Mouse (Mus musculus) intestine, postnatal 0 days (tissue): ENCODE measurements around the gene Olfr448. TPM values are rescaled to one million over a fixed set of nuclear protein-coding genes. Genes with fewer than 3 reads are reported as not detected.
A peak's percentile ranks its signal among the peaks of the same experiment; 100 is the strongest.

Experiments
- ATAC-seq: fragments of 200-750 bp; cut with Nextera tagmentation; 2 replicates; pipeline ENCODE4 v1.8.0; 2017; ENCODE audit warnings: mild to moderate bottlenecking, moderate TSS enrichment, moderate library complexity
- H3K27ac ChIP-seq: fragments of 300-500 bp; sonication (generic); 2 replicates; pipeline ENCODE4 v1.5.1; 2014; ENCODE audit warnings: mild to moderate bottlenecking, low read depth, low read length, moderate library complexity
- H3K27me3 ChIP-seq: fragments of 300-500 bp; sonication (generic); replicated peaks from 2 replicates; pipeline ENCODE4 v1.6.1; 2014; ENCODE audit warnings: low read length, mixed read lengths; ENCODE audit not compliant: control insufficient read depth, insufficient read depth
- H3K36me3 ChIP-seq: fragments of 300-500 bp; sonication (generic); 2 replicates; pipeline ENCODE4 v1.6.1; 2014; ENCODE audit warnings: mild to moderate bottlenecking, moderate library complexity; ENCODE audit not compliant: control insufficient read depth, insufficient read depth
- H3K4me1 ChIP-seq: fragments of 300-500 bp; sonication (generic); replicated peaks from 2 replicates; pipeline ENCODE4 v1.6.1; 2014; ENCODE audit warnings: antibody characterized with exemption, low read length, mixed read lengths; ENCODE audit not compliant: control insufficient read depth, insufficient read depth
- H3K4me2 ChIP-seq: fragments of 300-500 bp; sonication (generic); replicated peaks from 2 replicates; pipeline ENCODE4 v1.6.1; 2014; ENCODE audit warnings: low read depth, mild to moderate bottlenecking, moderate library complexity
- H3K4me3 ChIP-seq: fragments of 300-500 bp; sonication (generic); 2 replicates; pipeline ENCODE4 v1.5.1; 2014; ENCODE audit warnings: low read depth, low read length
- H3K9ac ChIP-seq: fragments of 300-500 bp; sonication (generic); 2 replicates; pipeline ENCODE4 v1.6.1; 2014; ENCODE audit warnings: mild to moderate bottlenecking, low read depth, low read length
- H3K9me3 ChIP-seq: fragments of 300-500 bp; sonication (generic); 2 replicates; pipeline ENCODE4 v1.6.1; 2016; ENCODE audit warnings: mixed run types; ENCODE audit not compliant: control insufficient read depth
- CTCF ChIP-seq: sonication (generic); IDR thresholded peaks from 2 replicates; pipeline ENCODE4 v1.5.1; 2016; ENCODE audit warnings: low read depth, mild to moderate bottlenecking, control low read depth, antibody characterized with exemption, moderate library complexity
- WGBS: fragments of 180-500 bp; shearing (Covaris S2); extraction: QIAGEN DNeasy Blood & Tissue Kit; methylation state at CpG from one replicate; pipeline ENCODE4 v1.1.7; 2014; 5-methylcytosine and 5-hydroxymethylcytosine counted together
- polyA plus RNA-seq: library from polyadenylated mRNA; unstranded; fragments of >200 nt; fragmentation: Nextera tagmentation; extraction: Ambion mirVana; gene quantifications from 2 replicates; pipeline ENCODE4 v1.2.1, GENCODE M21; 2015

The Olfr448 gene
- not detected in 2 replicates for polyA plus RNA-seq

DNA sequence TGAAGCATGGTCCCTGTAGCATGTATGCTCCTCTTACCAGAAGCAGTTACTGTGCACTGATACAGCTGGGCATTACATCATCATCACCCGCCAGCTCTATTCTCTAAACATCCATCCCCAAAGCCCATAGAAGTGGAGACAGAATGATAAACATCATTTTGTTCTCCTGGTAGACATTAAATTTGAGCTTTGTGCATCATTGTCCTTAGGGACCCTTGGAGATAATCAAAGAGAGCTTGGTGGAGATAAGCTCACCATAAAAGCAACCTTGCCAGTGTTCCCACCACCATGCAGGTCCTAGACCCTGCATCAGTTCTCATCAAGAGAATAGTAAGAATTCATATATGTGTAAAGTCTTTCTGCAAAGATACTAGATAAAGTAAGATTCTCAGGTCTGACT, at the start of gene Olfr448:
Gene Olfr448 (plus strand): TSS at position 301 of the 400 bp plus-strand sequence.
- Histone ChIP-seq H3K9me3 (no peaks in the 10 kb centered on the region), H3K36me3 (no peaks in the 10 kb centered on the region), H3K4me1 (no peaks in the 10 kb centered on the region), H3K4me3 (no peak within 1 kb of the TSS), H3K9ac (no peak within 1 kb of the TSS), H3K27ac (no peak within 1 kb of the TSS), H3K4me2 (no peak within 1 kb of the TSS), H3K27me3 (no peaks in the 10 kb centered on the region)
- ATAC-seq = no peak
- no peak for TF ChIP-seq CTCF
- 89% methylated on average over 1 of the region's 1 CpGs for WGBS

DNA sequence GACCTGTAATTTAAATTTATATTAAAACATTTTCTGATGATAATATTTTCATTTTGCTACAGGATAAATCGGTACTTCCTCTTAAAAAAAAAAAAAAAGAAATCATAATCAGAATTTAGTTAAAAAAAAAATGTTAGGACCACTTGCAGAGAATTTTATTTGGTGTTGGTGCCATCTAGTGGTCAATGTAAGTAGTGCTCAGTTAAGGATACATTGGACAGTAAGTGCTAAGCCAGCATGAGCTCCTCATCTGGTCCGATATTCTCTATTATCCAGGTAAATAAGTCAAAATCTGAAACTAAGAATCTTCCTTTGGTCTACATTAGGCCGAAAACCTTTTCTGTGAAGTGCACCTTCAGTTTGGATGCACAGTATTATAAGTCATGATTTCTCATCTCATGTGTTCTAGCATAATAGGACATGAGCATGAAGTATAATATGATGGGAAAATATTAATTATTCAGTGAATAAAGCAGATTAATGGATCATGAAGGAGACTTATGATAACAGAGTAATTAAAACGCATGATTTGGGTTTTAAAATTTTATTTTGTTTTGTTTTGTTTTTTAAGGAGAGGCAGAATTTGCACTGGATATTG, 29.9 kb upstream of the Olfr448 start:
- Histone ChIP-seq H3K27me3 (no peaks in the 10 kb centered on the region), H3K9ac (no peak overlapping the region), H3K4me2 (no peak overlapping the region), H3K27ac (no peak overlapping the region), H3K4me3 (no peak overlapping the region), H3K4me1 (no peaks in the 10 kb centered on the region), H3K9me3 (no peaks in the 10 kb centered on the region), H3K36me3 (no peaks in the 10 kb centered on the region)
- TF ChIP-seq CTCF = peak; percentile 71
- WGBS = 10% methylated on average over 4 of the region's 4 CpGs
- ATAC-seq = no peak

DNA sequence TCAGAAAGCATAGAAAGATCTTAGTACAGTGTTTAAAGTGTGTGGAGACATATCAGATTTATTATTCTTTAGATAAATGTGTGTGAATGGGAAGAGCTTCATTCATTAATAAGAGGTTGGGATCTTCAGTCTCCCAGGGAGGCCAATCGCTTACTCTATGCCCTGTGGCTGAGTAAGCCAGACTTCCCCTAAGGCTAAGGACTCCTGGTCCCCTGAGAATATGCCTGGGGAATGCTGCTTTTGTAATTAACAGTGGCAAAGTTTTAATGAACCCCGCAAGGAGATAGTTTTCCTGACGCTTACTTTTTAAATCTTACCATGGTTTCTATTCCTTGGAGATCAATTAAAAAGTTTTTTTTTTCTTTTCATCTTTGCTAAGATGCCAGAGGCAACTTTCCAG, 20.5 kb upstream of the Olfr448 start:
- no peak for ATAC-seq
- Histone ChIP-seq H3K4me3 (no peak overlapping the region), H3K27ac (no peak overlapping the region), H3K9me3 (no peaks in the 10 kb centered on the region), H3K4me2 (no peak overlapping the region), H3K9ac (no peak overlapping the region), H3K4me1 (no peaks in the 10 kb centered on the region), H3K27me3 (no peaks in the 10 kb centered on the region), H3K36me3 (no peaks in the 10 kb centered on the region)
- WGBS = 90% methylated on average over 3 of the region's 3 CpGs
- no peak for TF ChIP-seq CTCF

DNA sequence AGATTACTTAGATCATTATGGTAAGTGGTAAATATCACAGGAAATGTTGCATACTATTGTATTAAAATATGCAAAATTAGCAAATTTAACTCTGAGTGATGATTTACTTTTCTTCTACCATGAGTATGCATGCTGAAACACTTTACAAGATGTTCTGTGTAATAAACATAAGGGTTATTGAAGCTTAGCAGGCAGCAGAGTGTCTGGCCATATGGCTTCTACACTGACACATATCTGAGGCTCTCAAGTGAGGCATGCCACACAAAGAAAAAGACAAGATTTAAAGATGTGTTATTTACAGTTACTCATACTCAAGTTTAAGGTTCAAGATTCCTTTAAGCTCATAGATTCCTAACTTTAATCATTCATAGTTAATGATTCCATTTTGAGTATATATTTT, 13.9 kb upstream of the Olfr448 start:
- Histone ChIP-seq H3K36me3 (no peaks in the 10 kb centered on the region), H3K4me3 (no peak overlapping the region), H3K27me3 (no peaks in the 10 kb centered on the region), H3K4me2 (no peak overlapping the region), H3K9me3 (no peaks in the 10 kb centered on the region), H3K27ac (no peak overlapping the region), H3K4me1 (no peaks in the 10 kb centered on the region), H3K9ac (no peak overlapping the region)
- no peak for TF ChIP-seq CTCF
- ATAC-seq = no peak

DNA sequence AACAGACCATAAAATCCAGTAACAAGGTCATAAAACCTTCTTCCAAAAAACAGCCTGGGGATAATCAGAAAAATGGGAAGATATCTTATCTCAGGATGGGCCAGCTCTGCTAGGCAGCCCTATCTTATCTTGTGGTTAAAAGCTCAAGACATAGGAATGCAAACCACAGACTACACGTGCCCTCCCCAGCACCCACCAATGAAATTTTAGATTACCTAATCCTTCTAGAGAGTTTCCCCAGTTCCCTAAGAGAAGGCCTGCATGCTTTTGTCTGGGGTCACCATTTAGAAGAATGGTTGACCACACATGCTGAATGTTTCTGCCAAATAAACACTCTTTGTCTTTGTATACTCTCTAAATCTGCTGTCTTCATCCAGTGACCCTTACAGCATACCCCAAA, 10.1 kb downstream of the Olfr448 start:
- WGBS = 0% methylated on average over 1 of the region's 1 CpGs
- no peaks in the 10 kb centered on the region for H3K27me3 ChIP-seq
- H3K4me2 ChIP-seq = no peak overlapping the region
- no peak for TF ChIP-seq CTCF
- no peak for ATAC-seq
- H3K4me1 ChIP-seq = no peaks in the 10 kb centered on the region
- no peak overlapping the region for H3K4me3 ChIP-seq
- no peak overlapping the region for H3K9ac ChIP-seq
- no peaks in the 10 kb centered on the region for H3K36me3 ChIP-seq
- no peaks in the 10 kb centered on the region for H3K9me3 ChIP-seq
- no peak overlapping the region for H3K27ac ChIP-seq

DNA sequence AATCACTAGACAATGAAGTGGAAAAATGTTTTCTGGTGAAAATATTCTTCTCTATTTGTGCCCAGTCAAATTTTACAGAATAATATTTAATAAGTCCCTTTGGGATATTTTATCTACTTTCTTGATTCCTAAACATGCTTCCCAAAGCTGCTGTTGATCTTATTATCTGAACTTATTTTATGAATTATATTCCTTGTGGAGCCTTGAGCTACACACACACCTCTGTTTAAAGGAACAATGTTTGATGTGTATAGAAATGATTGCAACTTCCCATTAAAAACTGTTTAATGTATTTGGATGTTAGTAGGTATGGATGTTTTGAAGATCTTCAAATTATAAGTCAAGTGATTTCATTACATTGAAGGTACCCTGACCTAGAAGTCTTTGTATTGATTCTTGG, 18.3 kb downstream of the Olfr448 start, which contains the start of gene Olfr447:
Gene Olfr447 (plus strand): TSS at position 301 of the 400 bp plus-strand sequence.
- no peak within 1 kb of the TSS for H3K9ac ChIP-seq
- H3K4me1 ChIP-seq = no peaks in the 10 kb centered on the region
- H3K4me2 ChIP-seq = no peak within 1 kb of the TSS
- ATAC-seq = no peak
- no peak within 1 kb of the TSS for H3K4me3 ChIP-seq
- no peaks in the 10 kb centered on the region for H3K9me3 ChIP-seq
- H3K27ac ChIP-seq = no peak within 1 kb of the TSS
- H3K27me3 ChIP-seq = no peaks in the 10 kb centered on the region
- no peaks in the 10 kb centered on the region for H3K36me3 ChIP-seq
- no peak for TF ChIP-seq CTCF

DNA sequence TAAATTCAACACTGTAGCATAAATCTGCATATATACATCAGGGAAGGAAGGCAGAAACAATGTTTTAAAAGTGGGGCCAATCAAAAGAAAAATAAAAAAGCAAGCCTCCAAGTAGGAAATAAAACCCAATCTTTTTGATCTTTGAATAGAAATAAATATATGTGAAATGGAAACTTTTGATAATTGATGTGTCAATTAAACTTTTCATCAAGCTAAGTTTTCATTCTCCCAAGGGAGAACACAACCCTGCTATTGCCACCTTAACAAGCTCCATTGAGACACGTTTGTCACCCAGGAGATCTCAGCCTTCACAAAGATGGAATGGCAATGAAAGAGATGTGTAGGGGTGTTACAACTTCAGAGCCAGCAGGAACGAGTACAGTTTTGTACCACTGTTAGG, 30.8 kb downstream of the Olfr448 start, which contains the start of gene Olfr446:
Gene Olfr446 (plus strand): TSS at position 301 of the 400 bp plus-strand sequence.
- no peak for ATAC-seq

More for the DNA sequence above, 30.8 kb downstream of the Olfr448 start, which contains the start of gene Olfr446:
- WGBS = 54% methylated on average over 2 of the region's 2 CpGs
- H3K9ac ChIP-seq = no peak within 1 kb of the TSS
- H3K27ac ChIP-seq = no peak within 1 kb of the TSS
- no peak for TF ChIP-seq CTCF
- no peaks in the 10 kb centered on the region for H3K9me3 ChIP-seq
- H3K36me3 ChIP-seq = no peaks in the 10 kb centered on the region
- no peak within 1 kb of the TSS for H3K4me3 ChIP-seq
- no peaks in the 10 kb centered on the region for H3K27me3 ChIP-seq
- no peak within 1 kb of the TSS for H3K4me2 ChIP-seq
- no peaks in the 10 kb centered on the region for H3K4me1 ChIP-seq

Other genes with a start within 250 kb of the Olfr448 start
- gene Tcaf2, start 245.2 kb upstream of the Olfr448 start, polyA plus RNA-seq = 2.4 and 3.4 TPM in 2 replicates
- gene Tcaf1, start 180.4 kb upstream of the Olfr448 start, polyA plus RNA-seq = 18.6 and 19.9 TPM in 2 replicates
- not detected in 2 replicates for gene Olfr453, start 151.1 kb upstream of the Olfr448 start, polyA plus RNA-seq
- not detected in 2 replicates for gene Olfr38, start 134.0 kb upstream of the Olfr448 start, polyA plus RNA-seq
- gene Olfr452, start 105.3 kb upstream of the Olfr448 start, polyA plus RNA-seq = not detected in 2 replicates
- gene Olfr450, start 78.5 kb upstream of the Olfr448 start, polyA plus RNA-seq = not detected in 2 replicates
- gene Olfr449, start 56.1 kb upstream of the Olfr448 start, polyA plus RNA-seq = not detected in 2 replicates
- not detected in 2 replicates for gene Olfr447, start 18.4 kb downstream of the Olfr448 start, polyA plus RNA-seq
- gene Olfr446, start 30.9 kb downstream of the Olfr448 start, polyA plus RNA-seq = not detected in 2 replicates
- gene Olfr444, start 58.6 kb downstream of the Olfr448 start, polyA plus RNA-seq = not detected in 2 replicates
- not detected in 2 replicates for gene Olfr441, start 215.9 kb downstream of the Olfr448 start, polyA plus RNA-seq